Mouse (Mus musculus) midbrain, embryonic 14.5 days (tissue): ENCODE data around the gene Maco1. TPM values are rescaled to one million over a fixed set of nuclear protein-coding genes. Genes with fewer than 3 reads are reported as not detected.

ENCODE experiments used
- ATAC-seq: fragments of 200-750 bp; cut with Nextera tagmentation; 2 replicates; pipeline ENCODE4 v1.8.0; 2017; ENCODE audit warnings: moderate number of reproducible peaks, moderate library complexity; ENCODE audit not compliant: low FRiP score, low TSS enrichment
- DNase-seq: peaks from one replicate; pipeline ENCODE4 v3.0.0-alpha.2; 2015
- H3K27ac ChIP-seq: fragments of 300-500 bp; sonication (generic); replicated peaks from 2 replicates; pipeline ENCODE4 v1.5.1; 2014; ENCODE audit warnings: mild to moderate bottlenecking, low read depth, low read length, moderate library complexity
- H3K27me3 ChIP-seq: fragments of 300-500 bp; sonication (generic); 2 replicates; pipeline ENCODE4 v1.6.1; 2014; ENCODE audit warnings: low read length, control low read depth, mixed read lengths; ENCODE audit not compliant: control insufficient read depth, insufficient read depth
- H3K36me3 ChIP-seq: fragments of 300-500 bp; sonication (generic); 2 replicates; pipeline ENCODE4 v1.6.1; 2014; ENCODE audit warnings: low read length, control low read depth; ENCODE audit not compliant: control insufficient read depth, insufficient read depth
- H3K4me1 ChIP-seq: fragments of 300-500 bp; sonication (generic); 2 replicates; pipeline ENCODE4 v1.6.1; 2014; ENCODE audit warnings: mild to moderate bottlenecking, antibody characterized with exemption, low read length, control low read depth; ENCODE audit not compliant: control insufficient read depth, insufficient read depth
- H3K4me2 ChIP-seq: fragments of 300-500 bp; sonication (generic); 2 replicates; pipeline ENCODE4 v1.6.1; 2014; ENCODE audit warnings: mild to moderate bottlenecking, low read length, moderate library complexity
- H3K4me3 ChIP-seq: fragments of 300-500 bp; sonication (generic); replicated peaks from 2 replicates; pipeline ENCODE4 v1.5.1; 2014; ENCODE audit warnings: low read depth, low read length
- H3K9ac ChIP-seq: fragments of 300-500 bp; sonication (generic); replicated peaks from 2 replicates; pipeline ENCODE4 v1.6.1; 2014; ENCODE audit warnings: mild to moderate bottlenecking, low read length, moderate library complexity
- H3K9me3 ChIP-seq: fragments of 300-500 bp; sonication (generic); 2 replicates; pipeline ENCODE4 v1.6.1; 2016; ENCODE audit warnings: low read length, control low read depth, mixed read lengths; ENCODE audit not compliant: control insufficient read depth
- WGBS: fragments of 180-500 bp; shearing (Covaris S2); extraction: QIAGEN DNeasy Blood & Tissue Kit; methylation state at CpG from one replicate; pipeline ENCODE4 v1.1.7; 2014; 5-methylcytosine and 5-hydroxymethylcytosine counted together
- polyA plus RNA-seq: library from polyadenylated mRNA; unstranded; fragments of >200 nt; fragmentation: Nextera tagmentation; extraction: Ambion mirVana; gene quantifications from 2 replicates; pipeline ENCODE4 v1.2.1, GENCODE M21; 2014

Maco1 gene
- polyA plus RNA-seq, 1 experiment from 2014 or later = 100 TPM

DNA sequence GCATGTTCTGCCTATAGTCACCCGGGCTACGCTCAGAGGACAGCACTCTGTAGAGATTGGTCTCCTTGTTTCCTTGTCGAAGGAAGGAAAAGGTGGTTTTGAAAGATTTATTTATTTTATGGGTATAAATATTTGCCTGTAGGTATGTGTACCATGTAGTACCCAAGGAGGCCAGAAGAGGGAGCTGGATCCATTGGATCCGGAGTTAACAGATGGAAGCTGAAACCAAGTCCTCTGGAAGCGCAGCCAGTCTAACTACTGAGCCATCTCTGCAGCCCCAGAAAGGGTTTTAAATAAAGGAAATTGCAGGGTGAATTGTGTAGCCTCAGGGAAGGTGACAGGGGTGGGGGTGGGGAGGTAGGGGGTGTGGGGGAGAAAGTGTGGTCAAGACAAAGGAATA, 68.4 kb downstream of the Maco1 start:
- 59% methylated on average over 5 of the region's 5 CpGs for WGBS
- ATAC-seq = no peak

GRCm38 (mm10) chr4:134779136-134779934, 73.8 kb downstream of the Maco1 start:
- Histone ChIP-seq H3K4me1 (no peaks in the 10 kb centered on the region), H3K27me3 (no peaks in the 10 kb centered on the region), H3K36me3 (no peaks in the 10 kb centered on the region), H3K9ac (no peak overlapping the region), H3K4me3 (no peak overlapping the region), H3K9me3 (no peaks in the 10 kb centered on the region), H3K4me2 (no peak overlapping the region), H3K27ac (no peak overlapping the region)
- no peak for DNase-seq
- no peak for ATAC-seq
- 30% methylated on average over 14 of the region's 14 CpGs for WGBS

More for the DNA sequence above, 68.4 kb downstream of the Maco1 start:
- H3K4me3 ChIP-seq = no peak overlapping the region
- peak; percentile 68 for DNase-seq
- no peak overlapping the region for H3K9ac ChIP-seq
- no peaks in the 10 kb centered on the region for H3K27me3 ChIP-seq
- H3K4me2 ChIP-seq = no peak overlapping the region
- H3K36me3 ChIP-seq = no peaks in the 10 kb centered on the region
- H3K27ac ChIP-seq = no peak overlapping the region
- H3K4me1 ChIP-seq = no peaks in the 10 kb centered on the region
- H3K9me3 ChIP-seq = no peaks in the 10 kb centered on the region

- H3K27ac ChIP-seq = no peak overlapping the region
- H3K27me3 ChIP-seq = no peaks in the 10 kb centered on the region
- no peak overlapping the region for H3K9ac ChIP-seq
- H3K36me3 ChIP-seq = no peaks in the 10 kb centered on the region
- ATAC-seq (no peak), DNase-seq (no peak)
- no peak overlapping the region for H3K4me3 ChIP-seq
- 72% methylated on average over 7 of the region's 7 CpGs for WGBS
- H3K9me3 ChIP-seq = no peaks in the 10 kb centered on the region
- H3K4me1 ChIP-seq = no peaks in the 10 kb centered on the region
- H3K4me2 ChIP-seq = no peak overlapping the region
These were observed 76.9 kb downstream of the Maco1 start for GRCm38 (mm10) chr4:134776246-134776645.

DNA sequence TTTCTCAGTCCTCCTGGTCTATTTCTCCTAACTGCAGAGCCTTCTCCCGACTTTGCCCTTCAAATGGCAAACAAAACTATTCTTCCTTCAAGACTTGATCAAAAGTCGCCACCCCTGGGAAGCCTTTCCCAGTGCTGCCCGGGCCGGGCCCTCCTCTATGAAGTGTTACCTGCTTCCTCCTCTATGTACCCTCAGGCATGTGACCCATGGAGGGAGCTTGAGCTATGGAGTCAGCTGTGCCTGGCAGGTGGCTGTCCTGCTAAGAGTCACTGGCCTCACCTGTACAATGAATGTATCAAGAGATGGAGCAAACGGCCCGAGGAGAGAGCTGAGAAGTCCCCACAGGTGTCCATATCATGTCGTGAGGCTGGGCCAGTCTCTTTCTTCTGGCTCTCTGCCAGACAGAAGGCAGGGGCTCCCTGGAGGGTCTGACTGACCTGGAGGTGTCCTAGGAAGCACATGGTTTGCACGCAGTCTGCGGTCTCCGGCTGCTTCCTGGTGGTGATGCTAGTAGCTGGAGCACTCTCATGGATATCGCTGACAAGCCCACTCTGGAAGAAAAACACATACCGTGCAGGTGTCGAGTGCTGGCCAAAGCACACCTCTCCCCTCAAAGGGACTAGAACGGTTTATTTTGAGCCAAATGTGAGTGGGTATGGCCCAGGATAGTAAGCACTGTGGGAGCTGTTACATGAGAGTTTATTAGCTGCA, 77.8 kb downstream of the Maco1 start:
- no peak overlapping the region for H3K27ac ChIP-seq
- no peaks in the 10 kb centered on the region for H3K27me3 ChIP-seq
- H3K4me2 ChIP-seq = no peak overlapping the region
- no peaks in the 10 kb centered on the region for H3K9me3 ChIP-seq
- no peak for DNase-seq
- ATAC-seq = no peak
- no peaks in the 10 kb centered on the region for H3K4me1 ChIP-seq
- H3K9ac ChIP-seq = no peak overlapping the region
- 65% methylated on average over 14 of the region's 14 CpGs for WGBS
- H3K4me3 ChIP-seq = no peak overlapping the region
- no peaks in the 10 kb centered on the region for H3K36me3 ChIP-seq

DNA sequence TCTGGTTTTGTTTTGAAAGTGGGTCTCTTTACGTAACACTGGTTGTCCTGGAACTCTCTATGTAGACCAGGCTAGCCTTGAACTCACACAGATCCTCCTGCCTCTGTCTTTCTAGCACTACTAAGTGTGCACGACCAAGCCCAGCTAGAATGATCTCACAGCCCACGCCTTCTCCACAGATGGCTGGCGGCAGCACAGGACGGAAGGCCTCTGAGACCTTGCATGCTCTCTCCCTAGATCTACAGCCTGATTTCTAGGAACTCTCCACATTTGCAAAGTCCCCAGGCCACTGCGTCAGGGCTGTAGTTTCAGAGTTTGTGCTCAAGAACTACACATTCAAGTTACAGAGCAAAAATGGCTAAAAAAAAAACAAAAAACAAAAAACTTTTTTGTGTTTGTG, 79.0 kb downstream of the Maco1 start:
- no peak overlapping the region for H3K4me3 ChIP-seq
- no peak overlapping the region for H3K9ac ChIP-seq
- no peaks in the 10 kb centered on the region for H3K4me1 ChIP-seq
- DNase-seq = no peak
- H3K4me2 ChIP-seq = no peak overlapping the region
- no peak for ATAC-seq
- WGBS = 87% methylated on average over 6 of the region's 6 CpGs
- H3K27me3 ChIP-seq = peaks cover 4% of the 10 kb centered on the region; the same call in 1 of the 2 replicates
- H3K27ac ChIP-seq = no peak overlapping the region
- no peaks in the 10 kb centered on the region for H3K36me3 ChIP-seq
- no peaks in the 10 kb centered on the region for H3K9me3 ChIP-seq

DNA sequence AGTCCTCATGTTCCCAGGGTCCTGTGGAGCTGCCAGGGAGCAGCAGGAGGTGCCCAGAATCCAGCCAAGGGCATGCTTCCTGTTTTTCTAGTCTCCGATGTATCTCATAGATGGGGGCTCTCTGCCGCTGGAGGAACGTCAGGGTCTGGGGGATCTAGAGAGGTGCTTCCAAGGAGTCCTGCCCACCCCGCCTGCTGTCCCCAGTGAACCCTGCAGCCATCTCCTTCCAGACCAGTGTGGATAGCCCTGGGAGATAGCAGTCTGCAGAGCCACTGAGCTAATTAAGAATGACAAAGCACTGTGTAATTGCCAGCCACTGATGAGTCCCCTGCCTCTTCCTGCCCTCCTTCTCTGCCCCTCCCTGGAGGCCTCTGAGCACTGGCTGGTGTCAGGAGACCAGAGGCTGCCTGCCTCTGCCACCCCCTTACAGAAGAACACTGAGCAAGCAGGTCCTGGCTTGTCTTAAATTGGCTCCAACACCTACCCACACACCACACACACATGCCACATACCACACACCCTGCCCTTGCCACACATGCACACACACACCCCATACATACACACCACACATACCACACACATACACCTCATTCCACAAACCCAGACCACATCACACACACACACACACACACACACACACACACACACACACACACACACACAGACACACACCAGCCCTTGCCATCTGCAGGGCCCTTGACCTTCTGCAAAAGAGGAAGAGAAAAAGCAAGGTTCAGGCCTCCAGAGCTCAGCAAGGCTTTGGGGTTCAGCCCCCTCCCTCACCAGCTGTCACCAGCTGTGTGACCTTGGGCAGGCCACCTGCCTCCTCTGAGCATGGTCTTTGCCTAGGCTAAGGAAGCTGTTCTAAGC, 80.1 kb downstream of the Maco1 start:
- Histone ChIP-seq H3K27me3 (peaks cover 13% of the 10 kb centered on the region; the same call in 1 of the 2 replicates), H3K4me3 (no peak overlapping the region), H3K27ac (no peak overlapping the region), H3K36me3 (no peaks in the 10 kb centered on the region), H3K9ac (no peak overlapping the region), H3K9me3 (no peaks in the 10 kb centered on the region), H3K4me1 (peaks cover under 1% of the 10 kb centered on the region), H3K4me2 (no peak overlapping the region)
- WGBS = 49% methylated on average over 4 of the region's 4 CpGs
- ATAC-seq (no peak), DNase-seq (no peak)

DNA sequence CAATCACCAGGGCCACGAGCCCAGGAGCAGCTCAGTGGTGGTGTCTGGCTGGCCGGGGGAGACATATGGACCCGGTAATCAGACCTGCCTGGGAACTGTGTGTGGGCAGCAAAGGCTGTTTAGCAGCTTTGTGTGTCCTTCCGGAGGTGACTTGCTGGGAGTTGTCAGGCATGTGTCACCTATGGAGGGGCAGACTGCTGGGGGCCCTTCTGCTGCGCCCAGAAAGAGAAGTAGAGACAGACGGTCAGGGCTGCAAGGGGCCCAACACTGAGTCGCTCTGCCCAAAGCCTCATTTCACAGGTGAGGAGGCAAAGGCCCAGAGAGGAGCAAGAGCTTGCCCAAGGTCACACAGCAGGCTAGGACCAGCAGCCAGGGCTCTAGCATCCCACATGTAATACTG, 83.3 kb downstream of the Maco1 start:
- Histone ChIP-seq H3K4me1 (peaks cover 12% of the 10 kb centered on the region), H3K27me3 (peaks cover 39% of the 10 kb centered on the region; the same call in 1 of the 2 replicates), H3K9me3 (no peaks in the 10 kb centered on the region), H3K36me3 (no peaks in the 10 kb centered on the region), H3K4me3 (no peak overlapping the region), H3K9ac (no peak overlapping the region), H3K4me2 (no peak overlapping the region), H3K27ac (no peak overlapping the region)
- ATAC-seq (no peak), DNase-seq (no peak)
- 84% methylated on average over 7 of the region's 7 CpGs for whole genome bisulfite sequencing

DNA sequence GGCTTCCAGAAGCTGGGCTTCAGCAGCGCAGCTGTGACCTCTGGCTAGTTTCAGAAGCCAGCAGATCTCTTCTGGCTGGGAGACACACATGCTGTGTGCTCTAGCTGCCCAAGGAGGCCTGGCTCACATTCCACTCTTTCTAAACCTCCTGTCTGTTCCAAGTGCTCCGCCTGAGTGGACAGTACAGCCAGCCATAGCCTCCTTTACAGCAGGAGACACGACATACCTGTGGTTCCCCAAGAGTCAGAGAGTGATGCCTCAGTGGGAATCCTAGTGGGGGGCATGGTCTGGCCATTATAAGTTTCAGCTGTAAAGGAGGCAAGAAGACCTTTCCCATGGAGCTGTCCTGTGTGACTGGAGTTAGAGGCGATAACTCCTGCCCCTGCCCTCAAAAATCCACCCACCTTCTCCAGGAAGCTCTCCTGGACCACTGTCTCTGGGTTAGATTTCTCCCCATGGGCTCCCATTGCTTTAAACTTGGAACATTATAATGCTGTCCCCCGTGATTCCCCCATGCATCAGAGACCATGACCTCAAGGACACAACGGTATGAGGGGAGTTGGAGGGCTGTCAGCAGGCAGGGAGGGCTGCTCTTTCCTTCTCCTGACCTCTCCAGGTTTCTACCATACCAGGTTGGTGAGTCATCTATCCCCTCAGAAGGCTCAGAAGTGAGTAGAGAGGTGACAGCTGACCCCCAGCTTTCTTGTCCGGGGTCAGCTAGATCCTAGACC, 83.9 kb downstream of the Maco1 start:
- no peak overlapping the region for H3K27ac ChIP-seq
- H3K9me3 ChIP-seq = no peaks in the 10 kb centered on the region
- WGBS = 65% methylated on average over 7 of the region's 7 CpGs
- peaks cover 39% of the 10 kb centered on the region; the same call in 1 of the 2 replicates for H3K27me3 ChIP-seq
- peaks cover 12% of the 10 kb centered on the region for H3K4me1 ChIP-seq
- no peak for DNase-seq
- no peak overlapping the region for H3K4me2 ChIP-seq
- H3K9ac ChIP-seq = no peak overlapping the region
- H3K36me3 ChIP-seq = no peaks in the 10 kb centered on the region
- ATAC-seq = no peak
- no peak overlapping the region for H3K4me3 ChIP-seq
